ENCODE assay signal across 12 mouse cellular contexts in genomic region chr5:99218385-99218784, GRCm38 (mm10).
DNase-seq lines count a peak whose midpoint lies in the region; ATAC-seq and TF ChIP-seq lines count a peak whose summit lies in the region.
"Had no signal": no experiment of that assay in that cellular context is flagged by ENCODE, and none has a peak within 500 bp of the region (broad histone marks: within the 10 kb centered on the region; RNA-seq: fewer than 3 reads in every experiment).

No protein-coding gene starts in this region.

- no peak for TF ChIP-seq CTCF in stomach, postnatal 0 days (IDR thresholded peaks at IDR 0.05; ENCODE audit: low read depth)

- ATAC-seq in forebrain, embryonic 14.5 days, result no peak
- ATAC-seq in forebrain, embryonic 11.5 days (replicated peaks; ENCODE audit: low FRiP score), result no peak
- no peak for ATAC-seq in stomach, embryonic 16.5 days (ENCODE audit: insufficient read depth, low FRiP score)
- no peak for ATAC-seq in stomach, postnatal 0 days (ENCODE audit: low FRiP score, low TSS enrichment)

- WGBS in forebrain, embryonic 14.5 days, result 57% methylated on average over 5 of the region's 5 CpGs
- WGBS in forebrain, embryonic 11.5 days, result 75% methylated on average over 5 of the region's 5 CpGs
- WGBS in stomach, embryonic 16.5 days, result 54% methylated on average over 5 of the region's 5 CpGs
- 31% methylated on average over 5 of the region's 5 CpGs for WGBS in stomach, postnatal 0 days

- no peaks in the 10 kb centered on the region for H3K9me3 ChIP-seq in forebrain, embryonic 14.5 days (replicated peaks; ENCODE audit: control insufficient read depth, low read length)
- no peaks in the 10 kb centered on the region for H3K9me3 ChIP-seq in forebrain, embryonic 11.5 days (ENCODE audit: control insufficient read depth, low read length)
- H3K9me3 ChIP-seq in stomach, embryonic 16.5 days (replicated peaks; ENCODE audit: control insufficient read depth, low read length), result no peaks in the 10 kb centered on the region
- no peaks in the 10 kb centered on the region for H3K9me3 ChIP-seq in stomach, postnatal 0 days (ENCODE audit: control insufficient read depth, low read length)

- peak; percentile 60 for DNase-seq in forebrain, embryonic 14.5 days (ENCODE audit: low spot score)
- DNase-seq in forebrain, embryonic 11.5 days (ENCODE audit: low spot score), result no peak
- DNase-seq in layer of hippocampus, adult 9-11 months, result peak; percentile 42
- no peak for DNase-seq in layer of hippocampus, postnatal 10 days (ENCODE audit: low spot score in 2 of 2)
- DNase-seq in stomach, postnatal 0 days (ENCODE audit: low spot score), result no peak
- DNase-seq in spleen, adult 18-20 months, result no peak
- DNase-seq in adrenal gland, adult 8-10 months, result no peak
- DNase-seq: cerebellum, adult 9-11 months; kidney, postnatal 36 days; thymus, adult 18-20 months had no signal

- 0 out of 2 replicates have a peak, but pooled peaks cover 2% of the 10 kb centered on the region for H3K4me1 ChIP-seq in forebrain, embryonic 14.5 days (ENCODE audit: control insufficient read depth, insufficient read depth, low read length)
- H3K4me1 ChIP-seq in forebrain, embryonic 11.5 days (replicated peaks; ENCODE audit: control insufficient read depth, insufficient read depth, low read length), result no peaks in the 10 kb centered on the region
- H3K4me1 ChIP-seq in stomach, embryonic 16.5 days (ENCODE audit: control insufficient read depth, insufficient read depth, low read length), result no peaks in the 10 kb centered on the region
- no peaks in the 10 kb centered on the region for H3K4me1 ChIP-seq in stomach, postnatal 0 days (replicated peaks; ENCODE audit: control insufficient read depth, insufficient read depth)

- no peak overlapping the region for H3K4me3 ChIP-seq in forebrain, embryonic 14.5 days (ENCODE audit: low read depth, low read length)
- no peak overlapping the region for H3K4me3 ChIP-seq in forebrain, embryonic 11.5 days (ENCODE audit: low read depth, low read length)
- no peak overlapping the region for H3K4me3 ChIP-seq in stomach, embryonic 16.5 days (replicated peaks; ENCODE audit: low read length)
- H3K4me3 ChIP-seq in stomach, postnatal 0 days (ENCODE audit: low read depth, low read length), result no peak overlapping the region
- H3K4me3 ChIP-seq: hindbrain, embryonic 10.5 days had no signal

- no peak overlapping the region for H3K4me2 ChIP-seq in forebrain, embryonic 14.5 days (ENCODE audit: low read length)
- no peak overlapping the region for H3K4me2 ChIP-seq in forebrain, embryonic 11.5 days (ENCODE audit: low read depth, low read length, severe bottlenecking)
- no peak overlapping the region for H3K4me2 ChIP-seq in stomach, embryonic 16.5 days (ENCODE audit: low read depth, low read length)
- no peak overlapping the region for H3K4me2 ChIP-seq in stomach, postnatal 0 days (replicated peaks; ENCODE audit: low read depth)

- TF ChIP-seq EP300 in stomach, postnatal 0 days (optimal IDR thresholded peaks at IDR 0.05), result no peak

- no peak overlapping the region for H3K27ac ChIP-seq in forebrain, embryonic 14.5 days (ENCODE audit: low read depth, low read length)
- H3K27ac ChIP-seq in forebrain, embryonic 11.5 days (ENCODE audit: low read depth, low read length), result no peak overlapping the region
- 0 out of 2 replicates have a peak overlapping the region, but pooled peaks have one; percentile 16 for H3K27ac ChIP-seq in stomach, embryonic 16.5 days (ENCODE audit: low read length)
- no peak overlapping the region for H3K27ac ChIP-seq in stomach, postnatal 0 days (replicated peaks)
- H3K27ac ChIP-seq: hindbrain, embryonic 10.5 days had no signal

- no peak overlapping the region for H3K9ac ChIP-seq in forebrain, embryonic 14.5 days (ENCODE audit: low read length)
- H3K9ac ChIP-seq in forebrain, embryonic 11.5 days (ENCODE audit: low read length), result no peak overlapping the region; the same call in 1 of the 2 replicates
- H3K9ac ChIP-seq in stomach, embryonic 16.5 days (ENCODE audit: low read length), result no peak overlapping the region
- no peak overlapping the region for H3K9ac ChIP-seq in stomach, postnatal 0 days (ENCODE audit: low read length)

- H3K27me3 ChIP-seq in forebrain, embryonic 14.5 days (replicated peaks; ENCODE audit: control insufficient read depth, insufficient read depth, low read length), result no peaks in the 10 kb centered on the region
- H3K27me3 ChIP-seq in forebrain, embryonic 11.5 days (ENCODE audit: control insufficient read depth, insufficient read depth, low read length), result no peaks in the 10 kb centered on the region
- no peaks in the 10 kb centered on the region for H3K27me3 ChIP-seq in stomach, embryonic 16.5 days (ENCODE audit: control insufficient read depth, insufficient read depth, low read length)
- H3K27me3 ChIP-seq in stomach, postnatal 0 days (ENCODE audit: control insufficient read depth, insufficient read depth, low read length), result no peaks in the 10 kb centered on the region

- H3K36me3 ChIP-seq in forebrain, embryonic 14.5 days (ENCODE audit: control insufficient read depth, insufficient read depth, low read length), result peaks cover 70% of the 10 kb centered on the region
- H3K36me3 ChIP-seq in forebrain, embryonic 11.5 days (ENCODE audit: control insufficient read depth, insufficient read depth, low read length), result no peaks in the 10 kb centered on the region; the same call in 1 of the 2 replicates
- H3K36me3 ChIP-seq in stomach, embryonic 16.5 days (ENCODE audit: control insufficient read depth, insufficient read depth, low read length), result peaks cover 24% of the 10 kb centered on the region; the same call in 1 of the 2 replicates
- peaks cover 20% of the 10 kb centered on the region for H3K36me3 ChIP-seq in stomach, postnatal 0 days (ENCODE audit: control insufficient read depth, insufficient read depth, low read length)

Comparison
In these comparisons a context has a peak if more than half of its experiments do, and no peak if none do; other contexts are left out.
1. DNase-seq: peak in forebrain, embryonic 14.5 days (single experiment) and layer of hippocampus, adult 9-11 months (single experiment); none in forebrain, embryonic 11.5 days (single experiment), layer of hippocampus, postnatal 10 days (0 of 2), stomach, postnatal 0 days (single experiment), spleen, adult 18-20 months (0 of 2) and adrenal gland, adult 8-10 months (single experiment).